Mouse (Mus musculus) layer of hippocampus, adult 9-11 months (tissue): ENCODE measurements at regions not wholly inside any gene's neighbourhood (a gene's known extent, or its start where the extent isn't known, plus 50 kb on each side); places are given as distances from the start of the nearest gene placed in this dataset.

Source experiments
- DNase-seq: peaks from one replicate; pipeline ENCODE4 v3.0.0; 2022

DNA sequence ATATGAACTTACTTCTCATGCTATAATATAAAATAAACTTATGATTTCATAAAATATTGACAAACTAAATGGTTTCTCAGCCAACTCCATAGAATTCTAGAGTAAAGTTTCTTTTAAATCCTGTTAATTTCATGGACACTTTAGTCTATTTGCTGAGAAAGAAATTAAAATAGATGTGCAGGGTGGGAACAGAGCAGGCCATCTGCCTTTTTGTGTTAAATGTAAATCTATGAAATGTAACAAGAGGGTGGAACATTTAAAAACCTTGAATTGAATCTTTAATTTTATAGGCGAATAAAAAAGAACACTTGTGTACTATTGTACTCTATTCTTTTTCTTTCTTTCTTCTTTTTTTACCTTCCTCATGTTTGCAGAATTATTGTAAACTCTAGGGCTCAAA, 1050.7 kb downstream of the Tbl1xr1 start:
- no peak for DNase-seq

DNA sequence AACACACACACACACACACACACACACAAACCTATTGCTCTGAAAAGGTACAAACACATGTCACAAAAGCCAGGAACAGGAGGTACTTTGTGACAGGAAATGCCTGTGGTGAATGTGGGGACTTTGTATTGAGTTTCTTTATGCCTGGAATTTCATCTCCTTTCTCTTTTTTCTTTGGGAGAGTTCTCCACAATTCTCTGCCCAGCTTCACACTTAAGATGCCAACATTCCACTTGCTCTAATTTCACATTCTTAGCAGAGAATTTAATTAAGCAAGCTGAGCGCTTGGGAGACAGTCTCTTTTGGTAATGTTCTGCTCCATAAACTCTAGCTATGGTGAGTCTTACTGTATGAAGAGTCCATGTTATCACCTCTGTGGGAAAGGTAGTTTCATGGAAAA, 1059.1 kb downstream of the Tbl1xr1 start:
- DNase-seq = no peak

DNA sequence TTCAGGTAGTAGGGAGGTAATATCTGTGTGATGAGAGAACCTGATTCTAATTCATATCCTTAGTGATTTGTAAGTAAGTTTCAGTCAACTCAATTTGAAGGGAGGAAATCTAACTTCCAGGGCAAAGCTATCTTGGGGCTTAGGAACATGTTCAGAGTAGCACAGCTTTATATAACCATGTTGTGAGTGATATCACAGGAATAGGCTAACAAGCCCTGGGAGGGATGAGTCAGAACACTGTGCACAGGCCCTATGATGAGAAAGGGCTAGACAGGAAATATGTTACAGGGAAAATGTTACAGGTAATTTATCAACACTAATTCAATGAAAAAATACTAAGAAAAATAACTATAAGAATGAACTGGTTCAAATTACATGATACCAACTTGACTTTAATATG, 1062.5 kb downstream of the Tbl1xr1 start:
- no peak for DNase-seq

DNA sequence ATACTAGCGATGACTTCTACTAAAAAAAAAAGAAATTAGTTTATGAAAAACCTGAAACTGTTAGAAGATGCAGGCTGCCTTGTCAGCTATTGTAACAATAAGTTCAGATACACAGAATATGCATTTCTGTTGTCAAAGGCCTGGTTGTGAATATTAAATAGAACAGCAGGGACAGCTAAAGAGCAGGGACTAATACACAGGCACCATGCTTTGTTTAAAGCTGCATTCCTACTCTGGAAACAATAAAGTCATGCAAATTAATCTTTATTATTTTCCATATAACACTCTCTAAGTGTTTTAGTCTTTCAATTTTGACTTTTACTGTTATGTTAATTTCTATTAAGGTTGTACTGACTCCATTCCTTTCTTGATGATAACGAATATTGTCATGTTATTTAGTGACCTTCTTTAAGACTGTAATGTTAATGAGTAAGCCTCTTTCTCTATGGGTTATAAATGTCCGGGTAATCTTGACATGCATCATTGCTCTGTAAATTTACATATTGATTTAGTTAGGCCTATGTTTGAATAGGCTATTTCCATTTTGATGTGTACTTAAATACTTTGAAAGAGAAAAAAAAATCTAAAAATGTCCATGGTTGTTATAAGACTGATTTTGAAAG, 1088.5 kb downstream of the Tbl1xr1 start:
- DNase-seq = no peak

DNA sequence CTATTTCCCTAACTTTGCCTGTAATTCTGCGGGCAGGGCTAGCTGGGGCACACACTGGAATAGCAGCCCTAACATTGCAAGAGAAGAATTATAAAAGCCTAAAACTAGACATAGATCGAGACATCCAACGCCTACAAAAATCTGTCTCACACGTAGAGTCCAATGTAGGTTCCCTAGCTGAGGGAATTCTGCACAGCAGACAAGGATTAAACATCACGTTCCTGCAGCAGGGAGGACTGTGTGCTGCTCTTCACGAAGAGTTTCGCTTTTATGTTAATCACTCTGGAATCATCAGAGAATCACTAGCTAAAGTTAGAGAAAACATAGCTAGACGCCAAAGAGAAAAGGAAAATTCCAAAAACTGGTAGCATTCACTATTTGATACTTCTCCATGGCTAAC, 1106.9 kb downstream of the Tbl1xr1 start:
- no peak for DNase-seq

DNA sequence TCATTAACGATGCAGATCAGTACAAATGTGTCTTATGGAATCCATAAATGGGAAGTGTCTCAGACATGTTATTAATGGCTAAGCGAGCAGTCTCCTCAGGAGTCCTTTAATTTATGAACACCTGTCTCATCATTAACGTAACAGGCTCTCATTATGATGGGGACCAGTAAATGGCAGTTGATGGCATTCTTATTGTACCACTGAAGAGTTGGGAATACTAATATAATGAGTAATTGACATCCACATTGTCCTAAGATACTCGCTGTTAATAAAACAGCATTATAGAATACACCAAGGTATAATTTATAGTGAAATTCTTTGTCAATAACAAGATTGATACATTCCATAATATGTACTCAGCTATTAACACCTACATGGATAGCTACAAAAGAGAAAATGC, 1112.0 kb downstream of the Tbl1xr1 start:
- no peak for DNase-seq

DNA sequence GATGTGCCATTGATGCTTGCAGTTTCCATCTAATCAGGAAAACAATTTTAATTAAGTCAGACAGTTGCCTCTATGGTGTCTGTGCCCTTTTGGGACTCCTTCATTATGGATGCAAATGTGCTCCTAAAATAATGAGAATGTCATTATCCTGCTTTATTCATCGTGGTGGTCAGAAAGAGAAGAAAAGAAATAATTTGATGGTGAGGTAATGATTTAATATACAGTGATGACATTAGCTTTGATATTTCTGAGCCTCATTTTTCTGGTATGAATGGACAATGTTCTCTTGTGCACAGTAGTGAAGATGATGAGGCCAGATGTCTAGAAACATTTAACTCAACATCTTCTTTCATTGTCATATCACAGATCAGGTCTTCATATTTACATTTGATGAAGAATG, 1123.6 kb downstream of the Tbl1xr1 start:
- DNase-seq = no peak

DNA sequence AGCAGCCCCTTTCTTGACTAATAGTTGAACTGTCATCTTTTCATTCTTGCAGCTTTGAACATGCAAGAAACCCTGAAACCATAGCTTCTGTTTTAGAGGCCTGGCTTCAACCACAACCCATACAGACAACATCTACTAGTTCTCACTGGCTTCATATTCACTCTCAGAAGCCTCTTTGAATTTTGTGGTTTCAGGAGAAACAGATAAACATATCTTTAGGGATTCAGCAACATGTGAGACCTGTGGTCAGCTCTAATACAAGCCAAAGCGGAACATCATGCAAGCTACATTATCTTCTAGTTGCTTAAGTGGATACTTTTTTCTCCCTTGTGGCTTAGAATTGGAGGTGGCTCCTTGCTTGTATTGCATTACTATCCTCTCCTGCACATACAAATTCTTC, 1138.0 kb downstream of the Tbl1xr1 start:
- no peak for DNase-seq

DNA sequence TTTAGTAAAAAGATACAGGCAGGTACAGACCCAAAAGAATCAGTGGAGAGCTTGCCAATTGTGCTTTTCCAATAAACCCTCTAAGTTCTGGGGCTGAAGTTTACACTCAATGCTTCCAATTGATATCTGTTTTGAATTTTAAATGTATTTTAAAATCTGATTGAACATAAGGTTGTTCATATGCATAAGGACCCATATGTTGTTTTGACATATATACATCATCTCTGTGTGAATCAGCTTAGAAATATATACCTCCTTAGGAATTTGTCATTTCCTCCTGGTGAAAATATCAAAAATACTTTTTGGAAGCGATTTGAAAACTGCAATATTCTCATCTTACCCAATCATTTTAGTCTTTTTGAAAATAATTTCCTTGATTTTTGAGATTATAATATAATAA, 1140.3 kb downstream of the Tbl1xr1 start:
- no peak for DNase-seq

DNA sequence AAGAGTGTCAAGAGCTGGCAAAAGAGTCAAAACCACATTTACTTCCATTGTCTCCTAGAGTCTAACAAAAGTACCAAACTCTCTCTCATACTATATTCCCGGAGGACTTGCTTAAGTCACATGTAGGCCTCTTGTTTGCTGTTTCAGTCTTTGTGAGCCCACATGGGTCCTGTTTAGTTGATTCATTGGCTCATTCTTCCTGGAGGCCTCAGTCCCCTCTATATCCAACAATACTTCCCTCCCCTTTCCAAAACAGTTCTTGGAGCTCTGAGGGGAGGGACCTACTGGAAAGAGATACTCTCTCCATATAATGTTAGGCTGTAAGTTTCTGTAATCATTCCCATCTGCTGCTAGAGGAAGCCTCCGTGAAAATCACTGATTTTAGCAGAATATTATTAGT, 1171.8 kb downstream of the Tbl1xr1 start:
- DNase-seq = no peak

DNA sequence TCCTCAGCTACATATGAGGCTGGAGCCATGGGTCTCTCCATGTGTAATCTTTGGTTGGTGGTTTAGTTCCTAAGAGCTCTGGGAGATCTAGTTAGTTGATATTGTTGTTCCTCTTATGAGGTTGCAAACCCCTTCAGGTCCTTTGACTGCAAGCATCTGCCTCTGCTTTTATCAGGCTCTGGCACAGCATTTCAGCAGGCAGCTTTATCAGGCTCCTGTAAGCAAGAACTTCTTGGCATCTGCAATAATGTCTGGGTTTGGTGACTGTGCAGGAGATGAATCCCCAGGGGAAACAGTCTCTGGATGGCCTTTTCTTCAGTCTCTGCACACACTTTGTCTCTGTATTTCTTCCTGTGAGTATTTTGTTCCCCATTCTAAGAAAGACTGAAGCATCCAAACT, 1175.7 kb downstream of the Tbl1xr1 start:
- no peak for DNase-seq

DNA sequence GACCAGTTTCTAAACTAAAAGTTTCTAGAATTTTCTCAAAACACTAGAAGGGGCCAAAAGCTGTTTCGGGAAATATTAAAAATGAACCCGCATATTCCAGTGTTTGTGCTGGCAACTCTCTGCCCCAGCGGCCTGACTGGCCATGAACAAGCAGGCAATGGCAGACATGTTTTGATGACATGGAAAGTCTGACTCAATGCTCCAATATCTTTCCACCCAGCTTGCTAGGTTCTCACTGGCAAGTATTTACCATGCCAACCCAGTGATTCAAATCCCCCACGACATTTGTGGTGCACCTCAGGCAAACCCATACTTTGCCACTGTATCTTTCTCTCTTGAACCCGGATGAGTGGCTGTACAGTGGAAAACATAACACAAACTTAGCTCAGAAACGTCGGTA, 1222.4 kb downstream of the Tbl1xr1 start:
- no peak for DNase-seq

DNA sequence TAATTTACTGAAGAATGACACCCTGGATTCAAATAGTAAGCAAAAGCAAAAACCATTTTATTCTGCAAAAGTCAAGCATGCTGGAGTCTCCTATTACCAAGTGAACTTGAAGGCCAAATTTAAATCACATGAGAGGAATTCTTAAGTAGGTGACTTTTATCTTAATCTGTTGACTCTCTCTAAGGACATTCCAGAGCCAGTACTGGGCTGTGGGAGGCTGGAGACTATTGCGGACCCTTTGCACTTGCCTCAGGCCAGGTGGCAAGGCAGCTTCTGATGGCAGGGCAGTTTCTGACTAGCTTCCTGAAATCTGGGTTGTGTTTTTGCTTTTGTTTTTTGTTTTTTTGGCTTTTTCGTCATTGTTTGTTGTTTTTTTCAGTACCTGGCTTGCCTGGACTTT, 1257.8 kb downstream of the Tbl1xr1 start:
- no peak for DNase-seq

DNA sequence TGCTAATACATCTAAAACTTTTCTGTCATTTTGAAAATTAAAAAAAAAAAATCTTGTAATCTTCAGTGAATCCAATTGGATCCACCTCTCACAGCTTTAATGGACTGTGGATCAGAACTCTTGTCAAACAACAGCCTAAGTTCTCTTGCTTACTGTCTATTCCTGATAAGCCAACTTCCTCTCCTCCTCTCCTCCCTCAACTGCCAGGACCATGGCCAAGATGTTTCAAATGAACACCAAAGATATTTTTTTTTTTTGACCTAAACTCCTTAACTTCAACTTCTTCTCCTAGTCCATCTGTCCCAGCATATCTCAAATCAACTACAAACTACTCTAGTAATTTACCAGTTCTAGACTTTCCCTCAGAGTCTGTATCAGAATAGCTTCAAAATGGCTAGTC, 1258.5 kb downstream of the Tbl1xr1 start:
- DNase-seq = no peak

DNA sequence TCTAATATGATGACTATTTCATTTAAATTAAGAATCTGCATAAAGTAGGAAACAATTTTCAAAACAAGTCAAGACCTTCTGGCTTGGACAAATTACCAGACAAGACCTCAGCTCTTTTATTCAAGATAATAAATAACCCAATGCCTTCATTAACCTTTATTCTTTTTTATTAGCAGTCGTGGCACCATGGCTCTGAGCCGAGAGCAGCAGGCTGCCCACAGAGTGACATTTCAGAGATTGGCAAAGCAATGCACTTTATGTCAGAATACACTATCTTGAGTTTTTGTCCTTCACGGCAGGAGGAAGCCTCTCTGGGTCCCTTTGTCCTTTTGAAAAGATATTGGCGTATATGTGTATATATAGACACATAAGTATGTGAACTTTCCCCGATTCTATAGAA, 1297.9 kb downstream of the Tbl1xr1 start:
- DNase-seq = no peak

DNA sequence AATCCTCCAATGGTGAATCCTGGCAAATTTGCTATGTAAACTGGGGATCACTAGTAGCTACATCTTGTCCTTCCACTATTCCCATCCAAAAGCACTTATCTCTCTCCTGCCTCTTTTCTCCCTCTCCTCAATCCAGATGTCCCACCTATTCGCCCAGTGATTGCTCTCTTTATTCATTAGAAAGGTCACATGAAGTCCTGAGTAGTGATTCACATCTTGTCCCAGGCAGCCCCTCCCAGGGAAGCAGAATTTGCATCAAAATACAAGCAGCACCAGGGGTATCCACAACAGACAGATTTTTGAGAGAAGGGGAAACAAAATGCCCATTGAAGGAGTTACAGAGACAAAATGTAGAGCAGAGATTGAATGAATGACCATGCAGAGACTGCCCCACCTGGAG, 1328.4 kb downstream of the Tbl1xr1 start:
- no peak for DNase-seq

DNA sequence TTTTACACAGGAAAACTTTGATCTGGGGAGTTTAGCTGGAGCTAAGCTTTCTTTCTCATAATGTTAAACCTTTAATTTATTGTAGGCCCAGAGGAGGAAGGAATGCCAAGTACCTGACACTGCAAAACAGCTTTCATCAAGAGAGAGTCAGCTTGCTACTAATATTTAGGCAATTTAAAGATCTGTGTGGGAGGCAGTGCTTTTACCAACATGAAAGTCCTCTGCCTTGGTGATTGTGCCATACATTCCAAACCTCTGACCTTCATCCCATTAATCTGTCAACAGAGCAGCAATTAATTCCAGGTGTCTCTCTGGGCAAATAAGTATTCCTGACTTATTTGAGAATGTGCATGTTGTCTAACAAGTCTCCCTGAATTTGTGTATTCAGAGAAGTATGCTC, 1333.0 kb downstream of the Tbl1xr1 start:
- DNase-seq = no peak

DNA sequence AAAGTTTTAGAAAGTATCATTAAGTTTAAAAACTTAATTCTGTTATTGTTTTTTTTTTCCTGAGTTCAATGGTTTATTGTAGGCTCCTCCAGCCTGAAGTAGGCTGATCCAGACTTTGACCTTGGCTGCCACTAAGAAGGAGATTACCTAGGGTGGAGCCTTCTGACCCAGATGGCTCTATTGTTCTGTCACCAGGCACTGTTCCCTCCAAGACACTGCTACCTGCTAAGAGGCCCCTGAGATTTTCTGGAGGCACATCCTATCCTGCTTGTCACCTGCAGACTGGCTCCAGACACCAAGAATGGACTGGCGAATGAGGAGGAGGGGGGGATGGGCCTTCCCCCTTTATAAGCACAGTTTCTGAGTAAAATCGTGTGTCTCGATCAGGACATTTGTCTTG, 1350.5 kb downstream of the Tbl1xr1 start:
- DNase-seq = no peak

DNA sequence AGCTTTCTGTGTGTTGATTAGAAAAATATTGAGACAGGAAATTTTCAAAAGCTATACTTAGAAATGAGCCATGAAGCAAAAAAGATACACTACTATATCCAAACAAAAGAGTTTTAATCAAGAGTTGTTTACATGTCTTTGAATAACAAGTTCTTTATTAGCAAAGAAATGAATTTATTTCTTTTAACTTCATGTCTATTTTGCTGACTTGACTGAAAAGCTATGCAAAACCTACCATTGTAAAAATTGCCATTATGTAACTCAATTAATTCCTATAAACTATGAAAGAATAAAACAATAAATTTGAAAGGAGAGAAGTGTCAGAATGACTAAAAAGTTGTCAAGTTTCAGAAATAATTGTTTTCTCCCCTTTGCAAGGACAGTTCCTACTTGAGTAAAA, 1358.6 kb downstream of the Tbl1xr1 start:
- no peak for DNase-seq

DNA sequence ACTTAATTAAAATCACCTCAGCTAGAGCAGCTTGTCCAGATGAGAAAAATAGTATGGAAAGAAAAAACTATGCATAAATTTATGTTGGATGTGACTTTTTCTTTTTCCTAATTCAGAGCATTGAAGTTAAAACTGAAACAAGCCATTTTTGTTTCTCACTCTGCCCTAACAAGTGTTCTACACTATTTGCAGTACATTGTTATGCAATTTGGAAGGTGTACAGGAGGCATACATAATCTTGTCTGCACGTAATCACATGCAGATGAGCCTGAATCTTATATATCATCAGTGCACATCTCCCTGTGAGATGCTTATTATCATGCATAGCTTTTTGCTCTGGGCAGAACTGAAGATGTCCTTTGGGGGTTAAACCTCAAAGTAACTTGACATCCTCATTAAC, 1381.3 kb downstream of the Tbl1xr1 start:
- no peak for DNase-seq

DNA sequence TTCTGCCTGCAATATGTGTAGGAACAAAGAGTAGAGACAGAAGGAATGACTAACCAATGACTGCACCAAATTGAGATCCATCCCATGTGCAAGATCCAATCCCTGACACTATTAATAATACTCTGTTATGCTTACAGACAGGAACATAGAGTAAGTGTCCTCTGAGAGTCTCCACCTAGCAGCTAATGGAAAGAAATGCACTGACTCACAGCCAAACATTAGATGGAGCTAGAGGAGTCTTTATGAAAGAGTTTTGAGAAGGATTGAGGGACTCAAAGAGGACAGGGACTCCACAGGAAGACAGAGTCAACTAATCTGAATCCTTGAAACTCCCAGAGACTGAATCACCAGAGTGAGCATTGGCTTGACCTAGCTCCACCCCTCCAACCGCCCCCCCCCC, 1423.4 kb downstream of the Tbl1xr1 start:
- no peak for DNase-seq

DNA sequence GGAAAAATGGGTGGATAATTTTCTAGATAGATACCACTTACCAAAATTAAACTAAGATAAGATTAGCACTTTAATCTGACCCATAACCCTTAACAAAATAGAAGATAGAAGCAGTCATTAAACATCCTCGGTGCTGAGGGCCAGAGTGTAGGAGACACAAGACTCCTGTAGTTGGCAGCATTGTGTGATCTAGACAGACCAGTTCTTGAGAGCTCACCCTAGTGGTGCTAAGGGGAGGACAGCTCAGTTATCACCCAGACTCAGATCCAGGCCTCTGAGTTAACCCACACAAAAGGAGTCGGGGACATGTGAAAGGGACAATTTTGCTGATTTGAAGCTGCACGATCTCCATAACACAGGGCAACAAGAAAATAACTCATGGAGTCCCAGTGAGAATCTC, 1471.1 kb downstream of the Tbl1xr1 start:
- no peak for DNase-seq

DNA sequence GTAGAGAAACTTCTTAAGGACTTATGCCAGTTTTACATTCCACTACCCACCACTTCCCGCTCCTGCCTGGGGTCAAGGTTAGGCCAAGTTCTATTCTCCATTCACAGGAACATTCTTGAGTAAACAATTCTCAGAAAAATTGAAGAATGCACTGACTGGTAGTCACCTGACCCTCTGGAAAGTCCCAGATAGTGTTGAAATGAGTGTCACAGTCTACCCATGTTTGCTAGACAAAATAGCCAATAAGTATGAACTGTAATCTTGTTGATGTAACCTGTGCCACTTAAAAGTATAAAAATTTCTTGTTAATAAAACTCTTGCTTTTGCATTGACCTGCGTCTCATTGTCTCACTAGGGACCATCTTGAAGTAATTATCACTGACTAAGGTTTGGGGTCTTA, 1487.9 kb downstream of the Tbl1xr1 start:
- no peak for DNase-seq

DNA sequence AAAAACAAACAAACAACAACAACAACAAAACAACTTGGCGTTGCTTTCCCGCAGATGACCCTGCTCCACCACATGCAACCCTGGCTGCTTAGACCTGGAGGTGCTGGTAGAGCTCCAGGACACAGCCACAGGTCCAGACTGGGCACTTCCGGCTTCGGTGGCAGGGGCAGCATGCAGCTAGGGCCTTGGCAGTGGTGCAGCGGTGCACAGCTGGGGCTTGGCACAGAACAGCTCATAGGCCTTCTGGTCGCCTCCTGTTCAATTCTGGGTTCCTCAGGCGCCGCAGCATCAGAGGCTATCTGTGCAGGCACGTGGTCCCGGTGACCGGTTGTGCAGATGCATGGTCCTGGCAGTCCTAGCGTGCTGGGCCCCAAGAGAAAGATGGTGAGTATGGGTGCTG, 1492.4 kb downstream of the Tbl1xr1 start:
- DNase-seq = no peak

DNA sequence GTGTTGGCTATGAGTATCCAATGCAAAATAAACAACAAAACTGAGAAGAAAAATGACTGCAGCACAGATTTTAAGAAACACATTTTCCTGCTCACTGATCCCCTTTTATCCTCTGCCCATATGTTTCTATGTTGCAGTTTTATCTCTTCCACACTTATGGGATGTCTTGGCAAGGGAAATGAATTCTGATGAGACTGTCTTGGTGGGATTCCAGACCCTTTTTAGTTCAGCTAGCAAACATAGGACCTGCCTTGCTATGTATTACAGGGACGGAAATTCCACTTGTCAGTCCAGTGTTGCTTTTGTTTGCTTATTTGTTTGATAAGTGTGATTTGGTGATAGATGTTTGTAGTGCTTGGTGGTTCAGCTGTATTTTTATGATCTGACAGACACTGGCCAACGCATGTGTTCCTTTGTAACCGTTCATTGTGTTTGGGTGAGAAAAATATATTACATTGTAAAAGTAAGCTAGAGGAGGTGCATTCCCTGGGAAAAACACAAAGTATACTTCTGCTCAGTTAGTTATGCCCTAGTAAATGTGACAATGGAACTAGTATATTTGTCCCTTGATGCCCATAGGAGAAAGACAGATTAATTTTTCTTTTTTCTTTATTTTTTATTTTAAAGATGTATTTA, 1516.2 kb downstream of the Tbl1xr1 start:
- DNase-seq = peak; percentile 9
